ENCODE assay signal across 22 mouse cellular contexts in genomic region chr7:125541026-125541425, GRCm38 (mm10).
"Had no signal": no experiment of that assay in that cellular context is flagged by ENCODE, and none has a peak within 500 bp of the region (broad histone marks: within the 10 kb centered on the region; RNA-seq: fewer than 3 reads in every experiment).

No protein-coding gene starts in this region.

- H3K4me3 ChIP-seq: heart, embryonic 13.5 days; heart, embryonic 15.5 days; hindbrain, embryonic 13.5 days; hindbrain, embryonic 15.5 days; kidney, embryonic 15.5 days; limb, embryonic 13.5 days; limb, embryonic 15.5 days; liver, embryonic 13.5 days; liver, embryonic 15.5 days had no signal

- H3K4me1 ChIP-seq: heart, embryonic 13.5 days; heart, embryonic 15.5 days; hindbrain, embryonic 15.5 days; kidney, embryonic 15.5 days had no signal

- H3K9me3 ChIP-seq: heart, embryonic 13.5 days; heart, embryonic 15.5 days; hindbrain, embryonic 13.5 days; hindbrain, embryonic 15.5 days; kidney, embryonic 15.5 days; limb, embryonic 13.5 days; limb, embryonic 15.5 days; liver, embryonic 13.5 days; liver, embryonic 15.5 days had no signal

- H3K9ac ChIP-seq: heart, embryonic 13.5 days; heart, embryonic 15.5 days; hindbrain, embryonic 13.5 days; hindbrain, embryonic 15.5 days; kidney, embryonic 15.5 days; limb, embryonic 13.5 days; limb, embryonic 15.5 days; liver, embryonic 13.5 days; liver, embryonic 15.5 days had no signal

- H3K4me2 ChIP-seq: heart, embryonic 11.5 days; heart, embryonic 13.5 days; heart, embryonic 15.5 days; hindbrain, embryonic 13.5 days; hindbrain, embryonic 15.5 days; kidney, embryonic 15.5 days; limb, embryonic 13.5 days; limb, embryonic 15.5 days; liver, embryonic 13.5 days; liver, embryonic 15.5 days had no signal

- ATAC-seq: hindbrain, postnatal 0 days; intestine, embryonic 16.5 days had no signal

- H3K27me3 ChIP-seq: heart, embryonic 13.5 days; heart, embryonic 15.5 days; hindbrain, embryonic 13.5 days; hindbrain, embryonic 15.5 days; kidney, embryonic 15.5 days; limb, embryonic 13.5 days; limb, embryonic 15.5 days had no signal

- DNase-seq: gastrocnemius, postnatal 14 days; gastrocnemius, postnatal 36 days; kidney, adult 11 months; kidney, adult 2 months; kidney, adult 9 months; kidney, postnatal 14 days; layer of hippocampus, adult 9-11 months; layer of hippocampus, postnatal 36 days; left cerebral cortex, postnatal 4 days; liver, embryonic 13.5 days had no signal

- H3K36me3 ChIP-seq: heart, embryonic 13.5 days; heart, embryonic 15.5 days; hindbrain, embryonic 13.5 days; hindbrain, embryonic 15.5 days; kidney, embryonic 15.5 days; limb, embryonic 13.5 days; limb, embryonic 15.5 days; liver, embryonic 13.5 days; liver, embryonic 15.5 days had no signal

- H3K27ac ChIP-seq: heart, embryonic 13.5 days; heart, embryonic 15.5 days; hindbrain, embryonic 13.5 days; hindbrain, embryonic 15.5 days; hindbrain, postnatal 0 days; kidney, embryonic 15.5 days; kidney, postnatal 0 days; limb, embryonic 13.5 days; limb, embryonic 15.5 days; liver, embryonic 13.5 days; liver, embryonic 15.5 days had no signal
